Mouse (Mus musculus) adrenal gland, postnatal 14 days (tissue): ENCODE results near the gene C2cd4b. TPM values are rescaled to one million over a fixed set of nuclear protein-coding genes. Genes with fewer than 3 reads are reported as not detected.
A peak's percentile ranks its signal among the peaks of the same experiment; 100 is the strongest.

ENCODE experiments used
- DNase-seq: peaks from one replicate; pipeline ENCODE4 v3.0.0; 2021; ENCODE audit warnings: mixed read lengths
- long read RNA-seq, 2 experiments: library from polyadenylated mRNA; stranded (forward); transcript quantifications; one replicate each; pipeline ENCODE4 v2.0.0; 2021
- total RNA-seq: library from RNA; stranded (reverse); gene quantifications from 2 replicates; pipeline ENCODE4 v1.2.3, GENCODE M21; 2021

C2cd4b gene
- total RNA-seq, result 0.45 and 0.78 TPM in 2 replicates
- long read RNA-seq, experiment 1, partial matches to known transcripts, result 0 of 3 reads
- long read RNA-seq, experiment 1, other reads (novel, unspliced or antisense), result 2 of 3 reads
- long read RNA-seq, experiment 2, partial matches to known transcripts, result 0 of 1 reads
- long read RNA-seq, experiment 2, other reads (novel, unspliced or antisense), result 1 of 1 reads

- DNase-seq, result peak; percentile 45
Measured at GRCm38 (mm10) chr9:67759163-67759955, at the start of gene C2cd4b. TSS of gene C2cd4b (plus strand) at chr9:67759437.

- DNase-seq, result peak; percentile 84
Measured at GRCm38 (mm10) chr9:67711051-67711877, 48.0 kb upstream of the C2cd4b start.

GRCm38 (mm10) chr9:67712146-67712545, 47.1 kb upstream of the C2cd4b start:
- no peak for DNase-seq

- DNase-seq, result no peak
Measured at GRCm38 (mm10) chr9:67717081-67717480, 42.2 kb upstream of the C2cd4b start.

GRCm38 (mm10) chr9:67718596-67718995, 40.6 kb upstream of the C2cd4b start:
- no peak for DNase-seq

- no peak for DNase-seq
Measured at GRCm38 (mm10) chr9:67720150-67720549, 39.1 kb upstream of the C2cd4b start.

GRCm38 (mm10) chr9:67722378-67722777, 36.9 kb upstream of the C2cd4b start:
- DNase-seq, result peak; percentile 41

- DNase-seq, result no peak
Measured at GRCm38 (mm10) chr9:67725196-67725595, 34.0 kb upstream of the C2cd4b start.

GRCm38 (mm10) chr9:67733716-67734115, 25.5 kb upstream of the C2cd4b start:
- DNase-seq, result no peak

GRCm38 (mm10) chr9:67735426-67735825, 23.8 kb upstream of the C2cd4b start:
- DNase-seq, result peak; percentile 71

- no peak for DNase-seq
Measured at GRCm38 (mm10) chr9:67741256-67741655, 18.0 kb upstream of the C2cd4b start.

- DNase-seq, result no peak
Measured at GRCm38 (mm10) chr9:67753411-67754182, 5.6 kb upstream of the C2cd4b start.

GRCm38 (mm10) chr9:67754713-67755112, 4.5 kb upstream of the C2cd4b start:
- DNase-seq, result no peak

- DNase-seq, result peak; percentile 79
Measured at GRCm38 (mm10) chr9:67758686-67759085, 551 bp upstream of the C2cd4b start.

- peak; percentile 70 for DNase-seq
Measured at GRCm38 (mm10) chr9:67759956-67760764, 923 bp downstream of the C2cd4b start.

GRCm38 (mm10) chr9:67760991-67761390, 1.8 kb downstream of the C2cd4b start:
- no peak for DNase-seq

GRCm38 (mm10) chr9:67763326-67763725, 4.1 kb downstream of the C2cd4b start:
- no peak for DNase-seq

GRCm38 (mm10) chr9:67766405-67766804, 7.2 kb downstream of the C2cd4b start:
- DNase-seq, result no peak

GRCm38 (mm10) chr9:67766948-67767347, 7.7 kb downstream of the C2cd4b start:
- DNase-seq, result peak; percentile 19

GRCm38 (mm10) chr9:67768843-67769242, 9.6 kb downstream of the C2cd4b start:
- no peak for DNase-seq

GRCm38 (mm10) chr9:67769401-67769800, 10.2 kb downstream of the C2cd4b start:
- DNase-seq, result no peak
